In genomic region chr5:37102056-37102455, GRCm38 (mm10) we compare ENCODE assay signal across 24 mouse cellular contexts. TPM values are rescaled to one million over a fixed set of nuclear protein-coding genes. Genes with fewer than 3 reads are reported as not detected.
DNase-seq lines count a peak whose midpoint lies in the region; ATAC-seq and TF ChIP-seq lines count a peak whose summit lies in the region.
"Had no signal": no experiment of that assay in that cellular context is flagged by ENCODE, and none has a peak within 500 bp of the region (broad histone marks: within the 10 kb centered on the region; RNA-seq: fewer than 3 reads in every experiment).

No protein-coding gene starts in this region.

- H3K9ac ChIP-seq in hindbrain, postnatal 0 days (replicated peaks; ENCODE audit: low read length), result no peak overlapping the region
- no peak overlapping the region for H3K9ac ChIP-seq in hindbrain, embryonic 13.5 days
- H3K9ac ChIP-seq in lung, embryonic 14.5 days, result no peak overlapping the region
- H3K9ac ChIP-seq in midbrain, postnatal 0 days (replicated peaks; ENCODE audit: low read length, poor library complexity, severe bottlenecking), result no peak overlapping the region
- H3K9ac ChIP-seq in midbrain, embryonic 13.5 days (replicated peaks), result no peak overlapping the region
- H3K9ac ChIP-seq: embryonic facial prominence, embryonic 12.5 days; forebrain, embryonic 13.5 days; hindbrain, embryonic 12.5 days had no signal

- no peak for ATAC-seq in hindbrain, postnatal 0 days
- no peak for ATAC-seq in hindbrain, embryonic 13.5 days (ENCODE audit: low FRiP score)
- peak; percentile 92 for ATAC-seq in lung, embryonic 14.5 days (ENCODE audit: insufficient read depth)
- ATAC-seq in midbrain, postnatal 0 days (ENCODE audit: low FRiP score), result no peak
- no peak for ATAC-seq in midbrain, embryonic 13.5 days
- ATAC-seq: activated CD4-positive, CD25-positive, alpha-beta regulatory T cell, adult 4 months; forebrain, embryonic 13.5 days had no signal

- H3K36me3 ChIP-seq in hindbrain, postnatal 0 days (ENCODE audit: insufficient read depth, low read length), result no peaks in the 10 kb centered on the region
- H3K36me3 ChIP-seq in hindbrain, embryonic 13.5 days, result peaks cover 4% of the 10 kb centered on the region; the same call in 1 of the 2 replicates
- H3K36me3 ChIP-seq in lung, embryonic 14.5 days (ENCODE audit: insufficient read depth), result no peaks in the 10 kb centered on the region
- H3K36me3 ChIP-seq in midbrain, postnatal 0 days (ENCODE audit: insufficient read depth, low read length), result peaks cover 3% of the 10 kb centered on the region; the same call in 1 of the 2 replicates
- H3K36me3 ChIP-seq in midbrain, embryonic 13.5 days, result no peaks in the 10 kb centered on the region
- H3K36me3 ChIP-seq: embryonic facial prominence, embryonic 12.5 days; hindbrain, embryonic 12.5 days had no signal

- no peak overlapping the region for H3K27ac ChIP-seq in hindbrain, postnatal 0 days
- H3K27ac ChIP-seq in hindbrain, embryonic 13.5 days, result no peak overlapping the region
- peak overlapping the region; percentile 36; the same call in 1 of the 2 replicates for H3K27ac ChIP-seq in lung, embryonic 14.5 days (ENCODE audit: low read depth)
- H3K27ac ChIP-seq in midbrain, postnatal 0 days (ENCODE audit: low read depth, low read length), result no peak overlapping the region
- no peak overlapping the region for H3K27ac ChIP-seq in midbrain, embryonic 13.5 days
- H3K27ac ChIP-seq: embryonic facial prominence, embryonic 12.5 days; forebrain, embryonic 13.5 days; hindbrain, embryonic 12.5 days had no signal

- WGBS in hindbrain, postnatal 0 days, result 46% methylated on average over 6 of the region's 6 CpGs
- WGBS in hindbrain, embryonic 13.5 days, result 43% methylated on average over 6 of the region's 6 CpGs
- WGBS in lung, embryonic 14.5 days, result 28% methylated on average over 6 of the region's 6 CpGs
- 49% methylated on average over 6 of the region's 6 CpGs for WGBS in midbrain, postnatal 0 days
- 49% methylated on average over 6 of the region's 6 CpGs for WGBS in midbrain, embryonic 13.5 days

- H3K4me2 ChIP-seq in hindbrain, postnatal 0 days (ENCODE audit: low read depth, low read length), result no peak overlapping the region
- no peak overlapping the region for H3K4me2 ChIP-seq in hindbrain, embryonic 13.5 days
- peak overlapping the region; percentile 38 for H3K4me2 ChIP-seq in lung, embryonic 14.5 days
- no peak overlapping the region for H3K4me2 ChIP-seq in midbrain, postnatal 0 days (ENCODE audit: low read depth, low read length, poor library complexity, severe bottlenecking)
- no peak overlapping the region for H3K4me2 ChIP-seq in midbrain, embryonic 13.5 days (replicated peaks)
- H3K4me2 ChIP-seq: embryonic facial prominence, embryonic 12.5 days; forebrain, embryonic 13.5 days; hindbrain, embryonic 12.5 days had no signal

- no peaks in the 10 kb centered on the region for H3K9me3 ChIP-seq in hindbrain, postnatal 0 days (ENCODE audit: low read length)
- no peaks in the 10 kb centered on the region for H3K9me3 ChIP-seq in hindbrain, embryonic 13.5 days
- no peaks in the 10 kb centered on the region for H3K9me3 ChIP-seq in lung, embryonic 14.5 days (ENCODE audit: low read depth, low read length)
- no peaks in the 10 kb centered on the region for H3K9me3 ChIP-seq in midbrain, postnatal 0 days (ENCODE audit: low read length)
- no peaks in the 10 kb centered on the region for H3K9me3 ChIP-seq in midbrain, embryonic 13.5 days
- H3K9me3 ChIP-seq: embryonic facial prominence, embryonic 12.5 days; forebrain, embryonic 13.5 days; hindbrain, embryonic 12.5 days had no signal

- peak; percentile 28 for DNase-seq in hindbrain, postnatal 0 days (ENCODE audit: low spot score)
- DNase-seq in kidney, postnatal 4 days, result peak; percentile 48 to 54
- no peak for DNase-seq in kidney, postnatal 14 days
- DNase-seq in lung, embryonic 14.5 days, result peak; percentile 82
- DNase-seq in lung, postnatal 25 days (ENCODE audit: low spot score), result no peak
- peak; percentile 31 for DNase-seq in midbrain, postnatal 0 days (ENCODE audit: low spot score)
- DNase-seq: adrenal gland, postnatal 14 days; cerebellum, adult 11-12 months; cerebellum, adult 9-10 months; cerebellum, postnatal 25 days; gastrocnemius, postnatal 36 days; heart, adult 11 months; heart, postnatal 10 days; heart, postnatal 4 days had no signal

- no peaks in the 10 kb centered on the region for H3K27me3 ChIP-seq in hindbrain, postnatal 0 days (ENCODE audit: insufficient read depth, low read length)
- H3K27me3 ChIP-seq in hindbrain, embryonic 13.5 days, result 0 out of 2 replicates have a peak, but pooled peaks cover 2% of the 10 kb centered on the region
- H3K27me3 ChIP-seq in lung, embryonic 14.5 days (ENCODE audit: insufficient read depth, low read length), result no peaks in the 10 kb centered on the region
- no peaks in the 10 kb centered on the region for H3K27me3 ChIP-seq in midbrain, postnatal 0 days (ENCODE audit: insufficient read depth, low read length)
- H3K27me3 ChIP-seq in midbrain, embryonic 13.5 days, result no peaks in the 10 kb centered on the region
- H3K27me3 ChIP-seq: embryonic facial prominence, embryonic 12.5 days; hindbrain, embryonic 12.5 days; Patski had no signal

- H3K4me3 ChIP-seq in hindbrain, postnatal 0 days (ENCODE audit: low read length), result no peak overlapping the region
- no peak overlapping the region for H3K4me3 ChIP-seq in hindbrain, embryonic 13.5 days
- H3K4me3 ChIP-seq in lung, embryonic 14.5 days (ENCODE audit: low read depth, low read length), result no peak overlapping the region
- H3K4me3 ChIP-seq in midbrain, postnatal 0 days (ENCODE audit: low read depth, low read length), result no peak overlapping the region
- no peak overlapping the region for H3K4me3 ChIP-seq in midbrain, embryonic 13.5 days (replicated peaks)
- H3K4me3 ChIP-seq: embryonic facial prominence, embryonic 12.5 days; forebrain, embryonic 13.5 days; hindbrain, embryonic 12.5 days had no signal

- no peak for TF ChIP-seq CTCF in hindbrain, postnatal 0 days (IDR thresholded peaks at IDR 0.05; ENCODE audit: low read depth)
- no peak for TF ChIP-seq CTCF in lung, embryonic 14.5 days (IDR thresholded peaks at IDR 0.05; ENCODE audit: low read depth)
- no peak for TF ChIP-seq CTCF in midbrain, postnatal 0 days (IDR thresholded peaks at IDR 0.05)

- H3K4me1 ChIP-seq in hindbrain, postnatal 0 days (ENCODE audit: insufficient read depth, low read length), result peaks cover 4% of the 10 kb centered on the region; the same call in 1 of the 2 replicates
- H3K4me1 ChIP-seq in hindbrain, embryonic 13.5 days (replicated peaks), result peaks cover 16% of the 10 kb centered on the region
- no peaks in the 10 kb centered on the region for H3K4me1 ChIP-seq in lung, embryonic 14.5 days (ENCODE audit: insufficient read depth)
- peaks cover 7% of the 10 kb centered on the region; the same call in 1 of the 2 replicates for H3K4me1 ChIP-seq in midbrain, postnatal 0 days (ENCODE audit: insufficient read depth, low read length)
- H3K4me1 ChIP-seq in midbrain, embryonic 13.5 days (replicated peaks), result peaks cover 24% of the 10 kb centered on the region
- H3K4me1 ChIP-seq: embryonic facial prominence, embryonic 12.5 days had no signal

RNA-seq across cellular contexts. Expression of gene Gm1043, which starts 16.9 kb away (rescaled TPM):
- total RNA-seq in hindbrain, postnatal 0 days (2014; rRNA removed), result 17.4 and 20.0 TPM in 2 replicates
- 1.5 and 1.7 TPM in 2 replicates for polyA plus RNA-seq in hindbrain, postnatal 0 days (2015; fragmentation: Nextera tagmentation; extraction: Ambion mirVana)
- polyA plus RNA-seq in hindbrain, embryonic 13.5 days (2015; fragmentation: Nextera tagmentation; extraction: Ambion mirVana), result 1.5 and 1.6 TPM in 2 replicates
- polyA plus RNA-seq in lung, embryonic 14.5 days (2014; fragmentation: Nextera tagmentation; extraction: Ambion mirVana), result not detected in 2 replicates
- 19.4 and 29.5 TPM in 2 replicates for total RNA-seq in midbrain, postnatal 0 days (2014; rRNA removed)
- polyA plus RNA-seq in midbrain, postnatal 0 days (2015; fragmentation: Nextera tagmentation; extraction: Ambion mirVana), result 1.2 and 1.6 TPM in 2 replicates
- polyA plus RNA-seq in midbrain, embryonic 13.5 days (2015; fragmentation: Nextera tagmentation; extraction: Ambion mirVana), result 1.1 and 1.3 TPM in 2 replicates
- total RNA-seq: CH12.LX; gastrocnemius, adult 8-10 months; gastrocnemius, postnatal 36 days; heart, postnatal 10 days; heart, postnatal 4 days had no signal
- polyA plus RNA-seq: embryonic facial prominence, embryonic 12.5 days; heart, embryonic 14.5 days; Patski had no signal

Comparison
In these comparisons a context has a peak if more than half of its experiments do, and no peak if none do; other contexts are left out.
1. DNase-seq: peak in hindbrain, postnatal 0 days (single experiment), kidney, postnatal 4 days (2 of 2), lung, embryonic 14.5 days (single experiment) and midbrain, postnatal 0 days (single experiment); none in kidney, postnatal 14 days (single experiment) and lung, postnatal 25 days (single experiment).